Mouse (Mus musculus) brain, embryonic 14.5 days (tissue): ENCODE measurements at regions not wholly inside any gene's neighbourhood (a gene's known extent, or its start where the extent isn't known, plus 50 kb on each side); places are given as distances from the start of the nearest gene placed in this dataset.

Experiments used
- DNase-seq: peaks from one replicate; pipeline ENCODE4 v3.0.0-alpha.2; 2011; ENCODE audit warnings: low read depth
- CTCF ChIP-seq: fragments of 200-500 bp; IDR thresholded peaks from 2 replicates; pipeline ENCODE4 v1.5.1; 2012; ENCODE audit warnings: inconsistent platforms, mild to moderate bottlenecking, moderate library complexity, borderline replicate concordance; ENCODE audit not compliant: insufficient read depth, insufficient read length; ENCODE audit errors: extremely low read depth
- POLR2A ChIP-seq: fragments of 200-500 bp; IDR thresholded peaks from 2 replicates; pipeline ENCODE4 v1.6.1; 2012; ENCODE audit warnings: mild to moderate bottlenecking, inconsistent platforms, borderline replicate concordance; ENCODE audit not compliant: poor library complexity, insufficient read depth, insufficient read length, severe bottlenecking; ENCODE audit errors: extremely low read depth

DNA sequence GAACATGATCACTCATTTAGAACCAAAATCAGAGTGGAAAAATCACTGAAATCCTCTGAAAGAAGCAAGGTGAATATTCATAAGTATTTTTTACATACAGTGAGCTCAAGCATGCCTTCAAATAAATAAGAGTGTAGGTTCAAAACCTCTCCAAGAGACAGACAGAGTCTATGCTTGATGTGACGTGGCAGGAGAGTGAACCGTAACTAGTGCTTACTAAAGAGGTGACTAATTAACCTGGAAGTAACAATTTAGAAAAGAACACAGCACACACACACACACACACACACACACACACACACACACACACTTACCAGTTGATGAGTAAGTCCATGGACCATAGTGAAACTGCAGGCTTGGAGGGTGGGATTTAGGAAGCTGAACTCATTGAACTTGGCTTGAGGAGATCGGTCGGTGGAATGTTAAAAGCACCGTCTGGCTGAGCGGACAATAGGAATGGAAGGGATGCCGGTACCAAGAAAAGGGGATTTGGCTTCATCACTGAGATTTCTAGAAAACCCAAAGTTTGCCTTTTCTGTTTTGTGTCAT, 802.4 kb downstream of the Defb40 start:
- no peak for DNase-seq
- TF ChIP-seq CTCF (no peak), POLR2A (no peak)

GRCm38 (mm10) chr8:18158619-18159018, 819.4 kb downstream of the Defb40 start:
- DNase-seq = peak; percentile 38
- no peak for TF ChIP-seq CTCF
- TF ChIP-seq POLR2A = no peak

DNA sequence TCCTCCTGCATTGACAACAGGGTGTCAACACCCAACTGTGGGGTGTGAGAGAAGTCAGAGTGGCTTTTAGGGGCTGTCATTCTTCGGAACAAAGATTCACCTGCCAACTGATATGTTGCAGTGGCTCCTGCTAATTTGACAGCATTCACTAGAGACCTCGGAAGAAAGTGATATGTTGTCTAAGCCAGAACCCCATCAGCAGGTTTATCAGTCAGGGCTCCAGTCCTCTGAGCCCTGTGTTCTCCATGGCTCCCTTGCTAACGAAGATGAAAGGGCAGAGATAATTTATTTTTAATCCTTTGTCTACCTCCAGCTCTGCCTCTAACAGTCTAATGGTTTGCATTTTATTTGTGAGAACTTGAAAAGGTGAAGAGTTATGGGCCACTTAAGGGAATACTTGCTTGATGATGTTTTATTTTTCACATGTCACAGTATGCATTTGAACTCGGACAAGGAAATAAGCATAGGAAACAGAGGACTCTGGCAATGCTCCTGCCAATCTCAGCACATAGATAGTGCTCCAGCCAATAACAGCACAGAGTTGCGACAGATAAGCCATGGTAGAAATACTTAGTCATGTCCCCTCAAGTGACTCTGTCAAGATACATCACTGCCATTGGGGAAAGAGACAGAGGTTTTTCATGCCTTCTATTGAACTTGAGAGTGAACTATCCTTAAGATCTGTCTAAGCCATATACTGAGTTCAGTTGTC, 862.6 kb downstream of the Defb40 start:
- TF ChIP-seq POLR2A (no peak), CTCF (no peak)
- no peak for DNase-seq

GRCm38 (mm10) chr8:18113262-18113661, 864.8 kb downstream of the Defb40 start:
- TF ChIP-seq POLR2A (no peak), CTCF (no peak)
- no peak for DNase-seq

- DNase-seq = no peak
- TF ChIP-seq POLR2A (no peak), CTCF (no peak)
Measured at GRCm38 (mm10) chr8:18109480-18109879, 868.6 kb downstream of the Defb40 start.

DNA sequence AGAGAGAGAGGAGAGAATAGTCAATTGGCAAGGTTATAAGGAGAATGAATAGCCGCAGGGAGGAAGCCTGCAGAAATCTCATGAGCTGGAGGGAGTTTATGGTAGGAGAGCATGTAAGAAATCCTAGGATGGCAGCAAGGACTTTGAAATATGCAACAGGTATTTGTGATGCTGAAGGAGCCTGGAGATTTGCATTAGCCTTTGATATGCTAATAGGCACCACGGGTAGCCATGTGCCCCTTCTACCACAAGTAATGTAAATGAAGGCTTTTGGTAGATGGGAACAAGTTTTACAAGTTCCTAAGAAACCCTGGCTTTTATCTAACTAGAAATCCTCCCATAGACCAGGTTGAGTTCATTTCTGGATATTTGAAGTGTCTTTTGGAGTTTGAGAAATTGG, 871.2 kb downstream of the Defb40 start:
- peak; percentile 12 for DNase-seq
- TF ChIP-seq CTCF = no peak
- no peak for TF ChIP-seq POLR2A

- no peak for TF ChIP-seq POLR2A
- no peak for TF ChIP-seq CTCF
- no peak for DNase-seq
Measured at GRCm38 (mm10) chr8:18065456-18065855, 912.6 kb downstream of the Defb40 start.

- no peak for TF ChIP-seq POLR2A
- no peak for TF ChIP-seq CTCF
- no peak for DNase-seq
Measured at GRCm38 (mm10) chr8:18059526-18059925, 918.5 kb downstream of the Defb40 start.

DNA sequence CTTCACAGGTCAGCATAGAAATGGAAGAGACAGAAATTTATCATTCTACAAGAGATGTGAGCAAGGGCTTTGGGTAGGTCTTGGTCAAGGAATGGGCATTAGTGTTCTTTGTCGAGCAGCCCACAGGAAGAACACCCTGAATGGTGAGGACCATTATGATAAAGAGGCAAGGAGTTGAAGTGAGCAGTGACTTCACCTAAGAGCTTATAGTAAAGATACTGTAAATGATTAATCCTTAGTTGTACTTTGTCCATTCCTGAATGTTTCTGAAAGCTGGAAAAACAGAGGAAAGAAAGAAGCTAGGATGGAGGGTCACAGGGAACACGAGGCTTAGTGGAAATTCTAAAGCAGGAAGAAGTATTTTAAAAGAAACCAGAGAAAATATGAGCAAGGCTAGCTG, 956.9 kb downstream of the Defb40 start:
- no peak for TF ChIP-seq CTCF
- TF ChIP-seq POLR2A = no peak

GRCm38 (mm10) chr8:18007567-18007966, 970.5 kb downstream of the Defb40 start:
- TF ChIP-seq CTCF (no peak), POLR2A (no peak)
- peak; percentile 42 for DNase-seq

More for the DNA sequence above, 956.9 kb downstream of the Defb40 start:
- no peak for DNase-seq

DNA sequence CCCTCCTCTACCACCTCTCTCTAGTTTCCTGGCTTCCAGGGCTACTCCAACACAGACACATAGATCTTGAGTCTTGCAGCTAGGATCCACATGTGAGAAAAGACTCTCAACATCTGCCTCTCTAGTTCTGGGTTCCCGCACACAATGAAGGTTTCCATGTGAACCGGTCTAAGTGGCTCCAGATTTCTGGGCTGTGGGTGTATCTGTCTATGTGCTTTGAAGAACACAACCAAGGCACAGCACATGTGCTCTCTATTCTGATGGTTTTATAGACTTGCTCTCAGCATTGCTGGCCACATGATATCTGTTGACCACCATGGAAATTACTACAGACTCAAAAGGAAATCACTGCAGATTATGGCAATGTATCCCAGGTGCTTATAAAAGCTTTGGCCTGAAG, 972.4 kb downstream of the Defb40 start:
- DNase-seq = no peak
- TF ChIP-seq CTCF = no peak
- no peak for TF ChIP-seq POLR2A

DNA sequence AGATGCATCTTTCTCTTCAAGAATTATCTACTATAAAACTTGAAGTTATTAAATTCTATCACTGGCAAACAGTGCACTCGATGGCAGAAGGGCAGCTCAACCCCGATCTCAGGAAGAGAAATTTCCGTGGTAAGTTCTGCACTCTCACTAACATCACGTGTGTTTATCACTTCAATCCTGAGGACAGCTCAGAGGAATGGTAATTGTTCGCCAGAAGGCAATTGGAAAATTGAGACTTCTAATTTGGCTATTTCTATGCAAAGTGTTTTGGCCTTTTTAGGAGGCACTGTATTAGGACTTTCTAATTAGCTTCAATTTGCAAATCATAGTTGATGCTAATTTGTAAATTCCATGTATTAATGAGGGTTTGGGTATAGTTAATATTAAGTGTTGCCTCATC, 977.3 kb downstream of the Defb40 start:
- DNase-seq = peak; percentile 20
- TF ChIP-seq POLR2A = no peak
- TF ChIP-seq CTCF = no peak
